Mouse (Mus musculus) myocyte (in vitro differentiated cells): ENCODE results near the gene Kpna3. TPM values are rescaled to one million over a fixed set of nuclear protein-coding genes. Genes with fewer than 3 reads are reported as not detected.
A peak's percentile ranks its signal among the peaks of the same experiment; 100 is the strongest.

ENCODE experiments used
- H3K27me3 ChIP-seq: one replicate; pipeline ENCODE4 v1.6.1; 2011; ENCODE audit not compliant: control insufficient read depth, insufficient read depth, insufficient read length
- H3K36me3 ChIP-seq: one replicate; pipeline ENCODE4 v1.6.1; 2011; ENCODE audit not compliant: control insufficient read depth, insufficient read depth
- H3K4me2 ChIP-seq: one replicate; pipeline ENCODE4 v1.6.1; 2011; ENCODE audit warnings: low read depth, control low read depth
- H3K4me3 ChIP-seq: one replicate; pipeline ENCODE4 v1.5.1; 2011; ENCODE audit warnings: mild to moderate bottlenecking, control low read depth, moderate library complexity
- H3K79me2 ChIP-seq: one replicate; pipeline ENCODE4 v1.6.1; 2011; ENCODE audit not compliant: control insufficient read depth, insufficient read depth
- H3ac ChIP-seq: one replicate; pipeline ENCODE4 v1.6.1; 2011; ENCODE audit not compliant: control insufficient read depth, insufficient read length
- CEBPB ChIP-seq: IDR thresholded peaks from 2 replicates; pipeline ENCODE4 v1.6.1; 2011; ENCODE audit warnings: mild to moderate bottlenecking, moderate library complexity; ENCODE audit not compliant: poor library complexity, insufficient read depth, severe bottlenecking
- E2F4 ChIP-seq: IDR thresholded peaks from one replicate; pipeline ENCODE4 v1.6.1; 2011; ENCODE audit warnings: mild to moderate bottlenecking, control low read depth, moderate library complexity; ENCODE audit not compliant: insufficient read depth
- MAX ChIP-seq: IDR thresholded peaks from one replicate; pipeline ENCODE4 v1.6.1; 2011; ENCODE audit warnings: low read depth, mild to moderate bottlenecking, control low read depth
- MYOD1 ChIP-seq, 3 experiments: IDR thresholded peaks; one replicate each; pipeline ENCODE4 v1.6.1; 2011; ENCODE audit warnings: control low read depth in 2 of 3, low read depth in 2 of 3, mild to moderate bottlenecking in 2 of 3, moderate library complexity in 1 of 3; ENCODE audit not compliant: insufficient read length in 2 of 3, control insufficient read depth in 1 of 3
- MYOG ChIP-seq, 3 experiments: IDR thresholded peaks; one replicate each; pipeline ENCODE4 v1.6.1; 2011; ENCODE audit warnings: control low read depth in 2 of 3, low read depth in 2 of 3, mild to moderate bottlenecking in 2 of 3; ENCODE audit not compliant: insufficient read length in 2 of 3, control insufficient read depth in 1 of 3, insufficient read depth in 1 of 3
- POLR2A ChIP-seq: IDR thresholded peaks from one replicate; pipeline ENCODE4 v1.6.1; 2011; ENCODE audit warnings: low read depth, mild to moderate bottlenecking, control low read depth, moderate library complexity; ENCODE audit not compliant: insufficient read length
- POLR2AphosphoS2 ChIP-seq: IDR thresholded peaks from one replicate; pipeline ENCODE4 v1.6.1; 2011; ENCODE audit warnings: low read depth, control low read depth; ENCODE audit not compliant: insufficient read length
- REST ChIP-seq: IDR thresholded peaks from one replicate; pipeline ENCODE4 v1.6.1; 2011; ENCODE audit warnings: mild to moderate bottlenecking, control low read depth, moderate library complexity; ENCODE audit not compliant: insufficient read depth, insufficient read length
- SRF ChIP-seq: IDR thresholded peaks from one replicate; pipeline ENCODE4 v1.6.1; 2011; ENCODE audit warnings: low read depth; ENCODE audit not compliant: control insufficient read depth, insufficient read length
- TCF12 ChIP-seq: IDR thresholded peaks from one replicate; pipeline ENCODE4 v1.6.1; 2011; ENCODE audit warnings: mild to moderate bottlenecking, control low read depth; ENCODE audit not compliant: poor library complexity, insufficient read depth, severe bottlenecking
- TCF3 ChIP-seq: IDR thresholded peaks from one replicate; pipeline ENCODE4 v1.6.1; 2011; ENCODE audit warnings: low read depth, control low read depth; ENCODE audit not compliant: insufficient read length
- USF1 ChIP-seq: IDR thresholded peaks from one replicate; pipeline ENCODE4 v1.6.1; 2011; ENCODE audit warnings: low read depth, mild to moderate bottlenecking, control low read depth, moderate library complexity
- polyA plus RNA-seq: library from polyadenylated mRNA; unstranded; fragments of >200 nt; fragmentation: generic; extraction: Trizol; gene quantifications from one replicate; pipeline ENCODE4 v1.2.1, GENCODE M21; 2012; ENCODE audit warnings: missing spikeins

Kpna3 gene
- polyA plus RNA-seq: 13.7 TPM

GRCm38 (mm10) chr14:61439661-61440559 is at the start of gene Kpna3:
Kpna3 (minus strand) TSS chr14:61439874.
- peaks cover 3% of the 10 kb centered on the region for H3K36me3 ChIP-seq
- H3ac ChIP-seq: peak within 1 kb of the TSS; percentile 90
- TF ChIP-seq POLR2A (peak; percentile 79), POLR2AphosphoS2 (peak; percentile 58), E2F4 (peak; percentile 70), TCF3 (no peak), REST (no peak), MYOG (IDR thresholded peaks at IDR 0.05; ENCODE audit: control insufficient read depth in 1 of 3, insufficient read depth in 1 of 3, insufficient read length in 2 of 3, low read depth in 2 of 3) (peak in 2 of 3 experiments; percentile 24 to 61), USF1 (no peak), MAX (no peak), SRF (no peak), CEBPB (no peak), TCF12 (no peak), MYOD1 (IDR thresholded peaks at IDR 0.05; ENCODE audit: control insufficient read depth in 1 of 3, insufficient read length in 2 of 3, low read depth in 2 of 3) (peak in 2 of 3 experiments; percentile 27 to 67)
- peak within 1 kb of the TSS; percentile 35 for H3K4me3 ChIP-seq
- peaks cover 42% of the 10 kb centered on the region for H3K79me2 ChIP-seq
- H3K27me3 ChIP-seq: no peaks in the 10 kb centered on the region
- peak within 1 kb of the TSS; percentile 98 for H3K4me2 ChIP-seq

GRCm38 (mm10) chr14:61460365-61460764 is 20.7 kb upstream of the Kpna3 start:
- no peak overlapping the region for H3K4me2 ChIP-seq
- no peaks in the 10 kb centered on the region for H3K36me3 ChIP-seq
- H3K4me3 ChIP-seq: no peak overlapping the region
- no peak overlapping the region for H3ac ChIP-seq
- TF ChIP-seq TCF3 (no peak), POLR2AphosphoS2 (no peak), USF1 (no peak), POLR2A (no peak), SRF (no peak), REST (no peak), TCF12 (no peak), MYOG (IDR thresholded peaks at IDR 0.05; ENCODE audit: control insufficient read depth in 1 of 3, insufficient read depth in 1 of 3, insufficient read length in 2 of 3, low read depth in 2 of 3) (no peak), CEBPB (no peak)
- H3K27me3 ChIP-seq: no peaks in the 10 kb centered on the region
- H3K79me2 ChIP-seq: no peaks in the 10 kb centered on the region

GRCm38 (mm10) chr14:61457468-61457867 is 17.8 kb upstream of the Kpna3 start:
- no peaks in the 10 kb centered on the region for H3K79me2 ChIP-seq
- H3K4me3 ChIP-seq: no peak overlapping the region
- no peak overlapping the region for H3K4me2 ChIP-seq
- H3ac ChIP-seq: no peak overlapping the region
- TF ChIP-seq REST (no peak), MAX (no peak), POLR2AphosphoS2 (no peak), USF1 (no peak), MYOG (IDR thresholded peaks at IDR 0.05; ENCODE audit: control insufficient read depth in 1 of 3, insufficient read depth in 1 of 3, insufficient read length in 2 of 3, low read depth in 2 of 3) (no peak)
- H3K36me3 ChIP-seq: no peaks in the 10 kb centered on the region
- no peaks in the 10 kb centered on the region for H3K27me3 ChIP-seq

GRCm38 (mm10) chr14:61455571-61455970 is 15.9 kb upstream of the Kpna3 start:
- no peak overlapping the region for H3ac ChIP-seq
- no peaks in the 10 kb centered on the region for H3K79me2 ChIP-seq
- no peak overlapping the region for H3K4me3 ChIP-seq
- no peaks in the 10 kb centered on the region for H3K27me3 ChIP-seq
- H3K36me3 ChIP-seq: no peaks in the 10 kb centered on the region
- TF ChIP-seq MYOG (IDR thresholded peaks at IDR 0.05; ENCODE audit: control insufficient read depth in 1 of 3, insufficient read depth in 1 of 3, insufficient read length in 2 of 3, low read depth in 2 of 3): no peak
- TF ChIP-seq CEBPB: no peak
- TF ChIP-seq REST: no peak
- no peak for TF ChIP-seq SRF
- TF ChIP-seq E2F4: no peak
- TF ChIP-seq MAX: no peak
- no peak for TF ChIP-seq MYOD1 (IDR thresholded peaks at IDR 0.05; ENCODE audit: control insufficient read depth in 1 of 3, insufficient read length in 2 of 3, low read depth in 2 of 3)
- no peak overlapping the region for H3K4me2 ChIP-seq

- H3K4me2 ChIP-seq: no peak overlapping the region
- peak in 2 of 3 experiments; percentile 51 to 53 for TF ChIP-seq MYOD1 (IDR thresholded peaks at IDR 0.05; ENCODE audit: control insufficient read depth in 1 of 3, insufficient read length in 2 of 3, low read depth in 2 of 3)
- no peak for TF ChIP-seq CEBPB
- no peak overlapping the region for H3ac ChIP-seq
- no peak overlapping the region for H3K4me3 ChIP-seq
- no peaks in the 10 kb centered on the region for H3K36me3 ChIP-seq
- no peaks in the 10 kb centered on the region for H3K27me3 ChIP-seq
- no peaks in the 10 kb centered on the region for H3K79me2 ChIP-seq
Observed at GRCm38 (mm10) chr14:61453032-61453431, 13.4 kb upstream of the Kpna3 start.
